Mouse (Mus musculus) MEL (cell line): Measurements from ENCODE around the gene Tmem132c. TPM values are rescaled to one million over a fixed set of nuclear protein-coding genes. Genes with fewer than 3 reads are reported as not detected.

Experiments used
- DNase-seq: peaks from one replicate; pipeline ENCODE4 v3.0.0; 2011; ENCODE audit warnings: low read depth, low spot score
- H3K27ac ChIP-seq: 2 replicates; pipeline ENCODE4 v1.5.1; 2012; ENCODE audit warnings: low read depth, mild to moderate bottlenecking, control low read depth, low read length, moderate library complexity; ENCODE audit not compliant: control insufficient read depth
- H3K27me3 ChIP-seq, 2 experiments: fragments of 150-350 bp in 1 of 2; sonication (generic) in 1 of 2; 2 replicates each; pipeline ENCODE4 v1.6.1; 2012; ENCODE audit warnings: low read length in 2 of 2, mild to moderate bottlenecking in 2 of 2, improper control_type of control experiment in 1 of 2, moderate library complexity in 1 of 2; ENCODE audit not compliant: insufficient read depth in 2 of 2, control insufficient read depth in 1 of 2
- H3K36me3 ChIP-seq, 2 experiments: 2 replicates each; pipeline ENCODE4 v1.6.1; 2012 to 2014; ENCODE audit warnings: low read length in 2 of 2, improper control_type of control experiment in 1 of 2, inconsistent platforms in 1 of 2, mild to moderate bottlenecking in 1 of 2; ENCODE audit not compliant: insufficient read depth in 2 of 2, control insufficient read depth in 1 of 2
- H3K4me1 ChIP-seq, 2 experiments: fragments of 150-350 bp in 1 of 2; sonication (generic) in 1 of 2; 2 replicates each; pipeline ENCODE4 v1.6.1; 2012; ENCODE audit warnings: low read length in 2 of 2, improper control_type of control experiment in 1 of 2, mild to moderate bottlenecking in 1 of 2; ENCODE audit not compliant: insufficient read depth in 2 of 2, control insufficient read depth in 1 of 2
- H3K4me3 ChIP-seq, 2 experiments: fragments of 150-350 bp in 1 of 2; sonication (generic) in 1 of 2; 2 replicates each; pipeline ENCODE4 v1.5.1; 2012; ENCODE audit warnings: low read depth in 2 of 2, low read length in 2 of 2, mild to moderate bottlenecking in 2 of 2, moderate library complexity in 2 of 2, control low read depth in 1 of 2, improper control_type of control experiment in 1 of 2; ENCODE audit not compliant: control insufficient read depth in 1 of 2, insufficient read depth in 1 of 2
- H3K79me2 ChIP-seq: 2 replicates; pipeline ENCODE4 v1.6.1; 2012; ENCODE audit warnings: mild to moderate bottlenecking, low read length, moderate library complexity; ENCODE audit not compliant: control insufficient read depth, poor library complexity, insufficient read depth
- H3K9ac ChIP-seq: 2 replicates; pipeline ENCODE4 v1.6.1; 2012; ENCODE audit warnings: low read depth, mild to moderate bottlenecking, control low read depth, low read length, moderate library complexity; ENCODE audit not compliant: control insufficient read depth, poor library complexity, severe bottlenecking
- H3K9me3 ChIP-seq: fragments of 150-350 bp; sonication (generic); replicated peaks from 2 replicates; pipeline ENCODE4 v1.6.1; 2012; ENCODE audit warnings: mild to moderate bottlenecking, low read length, improper control_type of control experiment, moderate library complexity; ENCODE audit not compliant: insufficient read depth
- CTCF ChIP-seq, 3 experiments: IDR thresholded peaks in 2 of 3; conservative IDR thresholded peaks in 1 of 3; 2 replicates each; pipeline ENCODE4 v1.5.1; 2011 to 2012; ENCODE audit warnings: low read length in 3 of 3, low read depth in 2 of 3, mild to moderate bottlenecking in 2 of 3, improper control_type of control experiment in 1 of 3, inconsistent platforms in 1 of 3, mixed read lengths in 1 of 3, moderate library complexity in 1 of 3; ENCODE audit not compliant: control insufficient read depth in 1 of 3, insufficient read depth in 1 of 3, poor library complexity in 1 of 3, severe bottlenecking in 1 of 3
- ELF1 ChIP-seq: IDR thresholded peaks from 2 replicates; pipeline ENCODE4 v1.6.1; 2014; ENCODE audit warnings: low read depth, mild to moderate bottlenecking, inconsistent platforms, low read length, improper control_type of control experiment, moderate library complexity
- EP300 ChIP-seq, 2 experiments: IDR thresholded peaks; 2 replicates each; pipeline ENCODE4 v1.6.1; 2011; ENCODE audit warnings: improper control_type of control experiment in 2 of 2, low read length in 2 of 2, low read depth in 1 of 2, mild to moderate bottlenecking in 1 of 2
- GABPA ChIP-seq: IDR thresholded peaks from 2 replicates; pipeline ENCODE4 v1.6.1; 2012; ENCODE audit warnings: low read depth, mild to moderate bottlenecking, inconsistent platforms, low read length, improper control_type of control experiment, moderate library complexity
- HCFC1 ChIP-seq: IDR thresholded peaks from 2 replicates; pipeline ENCODE4 v1.6.1; 2012; ENCODE audit warnings: low read depth, mild to moderate bottlenecking, inconsistent platforms, low read length, improper control_type of control experiment, moderate library complexity
- JUND ChIP-seq: IDR thresholded peaks from 2 replicates; pipeline ENCODE4 v1.6.1; 2011; ENCODE audit warnings: low read depth, mild to moderate bottlenecking, improper control_type of control experiment, low read length
- MAFK ChIP-seq: IDR thresholded peaks from 2 replicates; pipeline ENCODE4 v1.6.1; 2011; ENCODE audit warnings: low read depth, mild to moderate bottlenecking, low read length, improper control_type of control experiment, borderline replicate concordance
- MAX ChIP-seq: IDR thresholded peaks from 2 replicates; pipeline ENCODE4 v1.6.1; 2011; ENCODE audit warnings: low read length, improper control_type of control experiment
- MAZ ChIP-seq: IDR thresholded peaks from 2 replicates; pipeline ENCODE4 v1.6.1; 2012; ENCODE audit warnings: low read depth, mild to moderate bottlenecking, inconsistent platforms, low read length, improper control_type of control experiment
- MEF2A ChIP-seq: IDR thresholded peaks from 2 replicates; pipeline ENCODE4 v1.6.1; 2014; ENCODE audit warnings: low read depth, mild to moderate bottlenecking, inconsistent platforms, low read length, improper control_type of control experiment; ENCODE audit not compliant: poor library complexity, insufficient replicate concordance, severe bottlenecking; ENCODE audit errors: extremely low read depth
- MXI1 ChIP-seq: IDR thresholded peaks from 2 replicates; pipeline ENCODE4 v1.6.1; 2011; ENCODE audit warnings: mild to moderate bottlenecking, low read depth, low read length, improper control_type of control experiment
- MYC ChIP-seq: IDR thresholded peaks from 2 replicates; pipeline ENCODE4 v1.6.1; 2011; ENCODE audit warnings: low read depth, mild to moderate bottlenecking, low read length, improper control_type of control experiment, moderate library complexity
- NELFE ChIP-seq: IDR thresholded peaks from 2 replicates; pipeline ENCODE4 v1.6.1; 2011; ENCODE audit warnings: low read depth, low read length, improper control_type of control experiment
- NRF1 ChIP-seq: IDR thresholded peaks from 2 replicates; pipeline ENCODE4 v1.6.1; 2014; ENCODE audit warnings: low read depth, mild to moderate bottlenecking, inconsistent platforms, low read length, improper control_type of control experiment, moderate library complexity; ENCODE audit not compliant: poor library complexity, insufficient read depth, severe bottlenecking
- POLR2A ChIP-seq, 2 experiments: IDR thresholded peaks; 2 replicates each; pipeline ENCODE4 v1.6.1; 2011 to 2012; ENCODE audit warnings: low read length in 2 of 2, mild to moderate bottlenecking in 2 of 2, control low read depth in 1 of 2, improper control_type of control experiment in 1 of 2, low read depth in 1 of 2, moderate library complexity in 1 of 2; ENCODE audit not compliant: control insufficient read depth in 1 of 2, insufficient read depth in 1 of 2, poor library complexity in 1 of 2
- RAD21 ChIP-seq: IDR thresholded peaks from 2 replicates; pipeline ENCODE4 v1.6.1; 2011; ENCODE audit warnings: mild to moderate bottlenecking, low read depth, low read length, improper control_type of control experiment
- RCOR1 ChIP-seq: IDR thresholded peaks from 2 replicates; pipeline ENCODE4 v1.6.1; 2012; ENCODE audit warnings: low read depth, mild to moderate bottlenecking, inconsistent platforms, low read length, improper control_type of control experiment
- SIN3A ChIP-seq: IDR thresholded peaks from 2 replicates; pipeline ENCODE4 v1.6.1; 2012; ENCODE audit warnings: low read length, improper control_type of control experiment, inconsistent platforms
- TAL1 ChIP-seq: IDR thresholded peaks from 2 replicates; pipeline ENCODE4 v1.6.1; 2012; ENCODE audit warnings: mild to moderate bottlenecking, inconsistent platforms, low read length, moderate library complexity, mixed read lengths
- TCF12 ChIP-seq: IDR thresholded peaks from 2 replicates; pipeline ENCODE4 v1.6.1; 2014; ENCODE audit warnings: low read depth, mild to moderate bottlenecking, inconsistent platforms, low read length, improper control_type of control experiment, moderate library complexity
- UBTF ChIP-seq: IDR thresholded peaks from 2 replicates; pipeline ENCODE4 v1.6.1; 2012; ENCODE audit warnings: low read depth, mild to moderate bottlenecking, inconsistent platforms, low read length, improper control_type of control experiment, moderate library complexity, borderline replicate concordance; ENCODE audit not compliant: insufficient read depth
- USF2 ChIP-seq, 2 experiments: IDR thresholded peaks; 2 replicates each; pipeline ENCODE4 v1.6.1; 2011 to 2012; ENCODE audit warnings: improper control_type of control experiment in 2 of 2, low read length in 2 of 2, borderline replicate concordance in 1 of 2, inconsistent platforms in 1 of 2, low read depth in 1 of 2, mild to moderate bottlenecking in 1 of 2; ENCODE audit not compliant: insufficient read depth in 1 of 2
- ZC3H11A ChIP-seq: IDR thresholded peaks from 2 replicates; pipeline ENCODE4 v1.6.1; 2012; ENCODE audit warnings: low read depth, mild to moderate bottlenecking, inconsistent platforms, low read length, improper control_type of control experiment
- ZMIZ1 ChIP-seq: IDR thresholded peaks from 2 replicates; pipeline ENCODE4 v1.6.1; 2012; ENCODE audit warnings: low read depth, mild to moderate bottlenecking, inconsistent platforms, low read length, improper control_type of control experiment, moderate library complexity
- polyA plus RNA-seq, 2 experiments: library from polyadenylated mRNA; stranded (reverse) in 1 of 2; unstranded in 1 of 2; fragments of >175 nt in 1 of 2; fragments of >200 nt in 1 of 2; gene quantifications; 2 replicates each; pipeline versions ENCODE4 v1.2.1 to v1.2.4; 2012; ENCODE audit warnings: low replicate concordance in 2 of 2, low read depth in 1 of 2; ENCODE audit not compliant: insufficient read length in 2 of 2, insufficient read depth in 1 of 2, missing spikeins in 1 of 2
- total RNA-seq: library from RNA; depleted of rRNA; stranded (reverse); fragments of 300-350 nt; gene quantifications from 2 replicates; pipeline ENCODE4 v1.2.3, GENCODE M21; 2012

The Tmem132c gene
- total and polyA plus RNA-seq, 3 experiments = not detected

- DNase-seq = no peak
- no peaks in the 10 kb centered on the region for H3K9me3 ChIP-seq
- TF ChIP-seq CTCF (IDR thresholded peaks at IDR 0.05 in 2 of 3, conservative IDR thresholded peaks at IDR 0.05 in 1 of 3; ENCODE audit: control insufficient read depth in 1 of 3, insufficient read depth in 1 of 3, low read depth in 2 of 3, low read length in 3 of 3, poor library complexity in 1 of 3, severe bottlenecking in 1 of 3) = 0 out of 6 replicates have a peak, but pooled peaks of 1 of the 3 experiments have one; percentile 14
- no peak for TF ChIP-seq ELF1
- no peak for TF ChIP-seq MXI1
- no peak for TF ChIP-seq ZC3H11A
- no peak for TF ChIP-seq HCFC1
- no peak for TF ChIP-seq MYC
- no peak for TF ChIP-seq MEF2A
- TF ChIP-seq, all 39 proteins: peak for 1
Measured at GRCm38 (mm10) chr5:127341158-127341557, 99.5 kb downstream of the Tmem132c start.

GRCm38 (mm10) chr5:127344721-127345120 lies 103.1 kb downstream of the Tmem132c start:
- TF ChIP-seq RAD21 = no peak
- no peak for TF ChIP-seq MEF2A
- TF ChIP-seq ZC3H11A = no peak
- no peak for TF ChIP-seq MAFK
- TF ChIP-seq JUND = no peak
- TF ChIP-seq TCF12 = no peak
- no peak for TF ChIP-seq SIN3A
- TF ChIP-seq RCOR1 = no peak
- no peak for TF ChIP-seq MYC
- TF ChIP-seq POLR2A (IDR thresholded peaks at IDR 0.05; ENCODE audit: control insufficient read depth in 1 of 2, insufficient read depth in 1 of 2, low read depth in 1 of 2, low read length in 2 of 2, poor library complexity in 1 of 2) = no peak
- no peaks in the 10 kb centered on the region for H3K9me3 ChIP-seq
- no peak for DNase-seq
- H3K36me3 ChIP-seq = no peaks in the 10 kb centered on the region
- no peak overlapping the region for H3K4me3 ChIP-seq
- H3K9ac ChIP-seq = no peak overlapping the region
- no peaks in the 10 kb centered on the region for H3K79me2 ChIP-seq
- H3K27ac ChIP-seq = no peak overlapping the region
- no peaks in the 10 kb centered on the region for H3K27me3 ChIP-seq
- no peaks in the 10 kb centered on the region for H3K4me1 ChIP-seq

More at GRCm38 (mm10) chr5:127341158-127341557, 99.5 kb downstream of the Tmem132c start:
- H3K79me2 ChIP-seq = no peaks in the 10 kb centered on the region
- H3K9ac ChIP-seq = no peak overlapping the region
- H3K4me1 ChIP-seq = no peaks in the 10 kb centered on the region
- H3K36me3 ChIP-seq = no peaks in the 10 kb centered on the region
- no peak overlapping the region for H3K4me3 ChIP-seq
- H3K27me3 ChIP-seq = no peaks in the 10 kb centered on the region
- H3K27ac ChIP-seq = no peak overlapping the region

DNA sequence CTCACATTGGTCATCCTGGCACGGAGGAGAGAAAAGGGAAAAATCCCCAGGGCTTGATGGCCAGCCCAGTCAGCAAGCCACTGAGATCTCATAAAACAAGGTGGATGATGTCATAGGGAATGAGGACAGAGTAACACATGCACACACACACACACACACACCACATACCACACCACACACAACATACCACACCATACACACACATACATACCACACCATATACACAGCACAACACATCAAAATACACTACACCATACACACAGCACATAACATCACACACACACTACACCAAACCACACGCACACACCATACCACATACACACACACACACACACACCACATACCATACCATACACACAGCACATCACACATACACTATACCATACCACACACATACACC lies 104.8 kb downstream of the Tmem132c start:
- Histone ChIP-seq H3K4me3 (no peak overlapping the region), H3K9me3 (no peaks in the 10 kb centered on the region), H3K27me3 (no peaks in the 10 kb centered on the region)

More for the DNA sequence above, 104.8 kb downstream of the Tmem132c start:
- no peak for DNase-seq
- no peak overlapping the region for H3K27ac ChIP-seq
- H3K4me1 ChIP-seq = no peaks in the 10 kb centered on the region
- no peaks in the 10 kb centered on the region for H3K79me2 ChIP-seq
- no peaks in the 10 kb centered on the region for H3K36me3 ChIP-seq
- H3K9ac ChIP-seq = no peak overlapping the region
- TF ChIP-seq NRF1 = no peak
- TF ChIP-seq MAFK = no peak
- TF ChIP-seq RAD21 = no peak
- TF ChIP-seq UBTF = no peak
- TF ChIP-seq EP300 (IDR thresholded peaks at IDR 0.05; ENCODE audit: low read depth in 1 of 2, low read length in 2 of 2) = no peak
- TF ChIP-seq RCOR1 = no peak
- TF ChIP-seq JUND = no peak
- no peak for TF ChIP-seq TAL1
- no peak for TF ChIP-seq USF2 (IDR thresholded peaks at IDR 0.05; ENCODE audit: borderline replicate concordance in 1 of 2, insufficient read depth in 1 of 2, low read depth in 1 of 2, low read length in 2 of 2)
- TF ChIP-seq GABPA = no peak
- no peak for TF ChIP-seq NELFE
- no peak for TF ChIP-seq MXI1
- no peak for TF ChIP-seq MAZ
- TF ChIP-seq ZMIZ1 = no peak
- no peak for TF ChIP-seq MAX
- no peak for TF ChIP-seq POLR2A (IDR thresholded peaks at IDR 0.05; ENCODE audit: control insufficient read depth in 1 of 2, insufficient read depth in 1 of 2, low read depth in 1 of 2, low read length in 2 of 2, poor library complexity in 1 of 2)
